Mouse (Mus musculus) CD4-positive helper T cell, adult 2 months (primary cell): ENCODE data around the gene 4933405L10Rik.

Source experiments
- DNase-seq: peaks from one replicate; pipeline ENCODE4 v3.0.0-alpha.2; 2012; ENCODE audit warnings: low read depth, missing footprints, low spot score

4933405L10Rik gene

GRCm38 (mm10) chr8:105754688-105755087, 47.2 kb downstream of the 4933405L10Rik start:
- DNase-seq, result no peak

- DNase-seq, result no peak
Observed at GRCm38 (mm10) chr8:105757796-105758276, 50.4 kb downstream of the 4933405L10Rik start.

- DNase-seq, result peak; percentile 94
Observed at GRCm38 (mm10) chr8:105758277-105759108, 51.0 kb downstream of the 4933405L10Rik start, which contains the start of gene Gfod2. TSS of gene Gfod2 (minus strand) at chr8:105758664.
